Mouse (Mus musculus): ENCODE results near the gene Rbbp6.

Rbbp6 gene

GRCm38 (mm10) chr7:123046473-123047091, 81.1 kb downstream of the Rbbp6 start:
- no peak for DNase-seq (ENCODE audit: low read depth, low spot score)

Data from A20 (cell line).